Mouse (Mus musculus): ENCODE results near the gene Tmem206. TPM values are rescaled to one million over a fixed set of nuclear protein-coding genes. Genes with fewer than 3 reads are reported as not detected.

The Tmem206 gene
- polyA plus RNA-seq, 2 experiments, result 4.1 to 6.3 TPM

- Histone ChIP-seq H3K9me3 (ENCODE audit: control insufficient read depth, low read length) (no peaks in the 10 kb centered on the region), H3K4me2 (ENCODE audit: low read depth) (no peak overlapping the region), H3K27me3 (ENCODE audit: control insufficient read depth, insufficient read depth, low read length) (no peaks in the 10 kb centered on the region), H3K4me3 (ENCODE audit: insufficient read depth in 1 of 2, low read depth in 2 of 2, low read length in 2 of 2) (no peak overlapping the region), H3K36me3 (replicated peaks; ENCODE audit: control insufficient read depth, insufficient read depth, low read depth) (no peaks in the 10 kb centered on the region), H3K4me1 (replicated peaks; ENCODE audit: control insufficient read depth in 2 of 2, insufficient read depth in 2 of 2, low read length in 1 of 2) (no peaks in the 10 kb centered on the region), H3K9ac (replicated peaks) (no peak overlapping the region), H3K27ac (no peak overlapping the region)
- 52% methylated on average over 5 of the region's 5 CpGs for whole genome bisulfite sequencing (ENCODE audit: insufficient replicate concordance)
- no peak for TF ChIP-seq CTCF (IDR thresholded peaks at IDR 0.05; ENCODE audit: low read depth)
- no peak for TF ChIP-seq EP300 (IDR thresholded peaks at IDR 0.05; ENCODE audit: low read depth)
- no peak for ATAC-seq (ENCODE audit: insufficient read depth)
- DNase-seq (ENCODE audit: low read depth in 3 of 3, low spot score in 3 of 3), result no peak
Measured at GRCm38 (mm10) chr1:191334500-191334899, 8.8 kb downstream of the Tmem206 start.

GRCm38 (mm10) chr1:191339876-191340275 is 14.2 kb downstream of the Tmem206 start:
- ATAC-seq (ENCODE audit: insufficient read depth), result no peak
- Histone ChIP-seq H3K4me2 (ENCODE audit: low read depth) (no peak overlapping the region), H3K27ac (no peak overlapping the region), H3K4me1 (replicated peaks; ENCODE audit: control insufficient read depth in 2 of 2, insufficient read depth in 2 of 2, low read length in 1 of 2) (no peaks in the 10 kb centered on the region), H3K9me3 (ENCODE audit: control insufficient read depth, low read length) (no peaks in the 10 kb centered on the region), H3K4me3 (ENCODE audit: insufficient read depth in 1 of 2, low read depth in 2 of 2, low read length in 2 of 2) (no peak overlapping the region), H3K36me3 (replicated peaks; ENCODE audit: control insufficient read depth, insufficient read depth, low read depth) (no peaks in the 10 kb centered on the region; the same call in 1 of the 2 replicates), H3K27me3 (ENCODE audit: control insufficient read depth, insufficient read depth, low read length) (no peaks in the 10 kb centered on the region), H3K9ac (replicated peaks) (no peak overlapping the region)
- no peak for TF ChIP-seq EP300 (IDR thresholded peaks at IDR 0.05; ENCODE audit: low read depth)
- no peak for TF ChIP-seq CTCF (IDR thresholded peaks at IDR 0.05; ENCODE audit: low read depth)
- WGBS (ENCODE audit: insufficient replicate concordance), result 80% methylated on average over 2 of the region's 2 CpGs
- no peak for DNase-seq (ENCODE audit: low read depth in 3 of 3, low spot score in 3 of 3)

- no peaks in the 10 kb centered on the region for H3K9me3 ChIP-seq (ENCODE audit: control insufficient read depth, low read length)
- TF ChIP-seq EP300 (IDR thresholded peaks at IDR 0.05; ENCODE audit: low read depth), result no peak
- TF ChIP-seq CTCF (IDR thresholded peaks at IDR 0.05; ENCODE audit: low read depth), result no peak
- WGBS (ENCODE audit: insufficient replicate concordance), result 70% methylated on average over 4 of the region's 4 CpGs
- H3K4me3 ChIP-seq (ENCODE audit: insufficient read depth in 1 of 2, low read depth in 2 of 2, low read length in 2 of 2), result no peak overlapping the region
- H3K36me3 ChIP-seq (replicated peaks; ENCODE audit: control insufficient read depth, insufficient read depth, low read depth), result no peaks in the 10 kb centered on the region; the same call in 1 of the 2 replicates
- no peak for DNase-seq (ENCODE audit: low read depth in 3 of 3, low spot score in 3 of 3)
- H3K4me1 ChIP-seq (replicated peaks; ENCODE audit: control insufficient read depth in 2 of 2, insufficient read depth in 2 of 2, low read length in 1 of 2), result no peaks in the 10 kb centered on the region
- no peak overlapping the region for H3K4me2 ChIP-seq (ENCODE audit: low read depth)
- no peaks in the 10 kb centered on the region for H3K27me3 ChIP-seq (ENCODE audit: control insufficient read depth, insufficient read depth, low read length)
- no peak for ATAC-seq (ENCODE audit: insufficient read depth)
- H3K27ac ChIP-seq, result no peak overlapping the region
- H3K9ac ChIP-seq (replicated peaks), result no peak overlapping the region
Measured at GRCm38 (mm10) chr1:191340530-191340929, 14.8 kb downstream of the Tmem206 start.

- TF ChIP-seq EP300 (IDR thresholded peaks at IDR 0.05; ENCODE audit: low read depth) (no peak), CTCF (IDR thresholded peaks at IDR 0.05; ENCODE audit: low read depth) (no peak)
- WGBS (ENCODE audit: insufficient replicate concordance), result 91% methylated on average over 8 of the region's 8 CpGs
Measured at GRCm38 (mm10) chr1:191347602-191348001, 21.9 kb downstream of the Tmem206 start.

GRCm38 (mm10) chr1:191348592-191348991 is 22.9 kb downstream of the Tmem206 start:
- Histone ChIP-seq H3K27ac (no peak overlapping the region), H3K4me1 (replicated peaks; ENCODE audit: control insufficient read depth in 2 of 2, insufficient read depth in 2 of 2, low read length in 1 of 2) (peaks cover 0 to 5% of the 10 kb centered on the region in 2 experiments; a peak in 2 of 4 replicates), H3K4me2 (ENCODE audit: low read depth) (no peak overlapping the region), H3K27me3 (ENCODE audit: control insufficient read depth, insufficient read depth, low read length) (no peaks in the 10 kb centered on the region), H3K9me3 (ENCODE audit: control insufficient read depth, low read length) (no peaks in the 10 kb centered on the region), H3K36me3 (replicated peaks; ENCODE audit: control insufficient read depth, insufficient read depth, low read depth) (peaks cover 25% of the 10 kb centered on the region), H3K9ac (replicated peaks) (no peak overlapping the region), H3K4me3 (ENCODE audit: insufficient read depth in 1 of 2, low read depth in 2 of 2, low read length in 2 of 2) (no peak overlapping the region)
- ATAC-seq (ENCODE audit: insufficient read depth) (no peak), DNase-seq (ENCODE audit: low read depth in 3 of 3, low spot score in 3 of 3) (no peak)
- WGBS (ENCODE audit: insufficient replicate concordance), result 73% methylated on average over 2 of the region's 2 CpGs
- TF ChIP-seq CTCF (IDR thresholded peaks at IDR 0.05; ENCODE audit: low read depth) (no peak), EP300 (IDR thresholded peaks at IDR 0.05; ENCODE audit: low read depth) (no peak)

More at GRCm38 (mm10) chr1:191347602-191348001, 21.9 kb downstream of the Tmem206 start:
- ATAC-seq (ENCODE audit: insufficient read depth) (peak; percentile 19; the same call in 1 of the 2 replicates), DNase-seq (ENCODE audit: low read depth in 3 of 3, low spot score in 3 of 3) (no peak)
- H3K4me2 ChIP-seq (ENCODE audit: low read depth), result no peak overlapping the region
- H3K27ac ChIP-seq, result no peak overlapping the region
- H3K9me3 ChIP-seq (ENCODE audit: control insufficient read depth, low read length), result no peaks in the 10 kb centered on the region
- H3K9ac ChIP-seq (replicated peaks), result no peak overlapping the region
- H3K36me3 ChIP-seq (replicated peaks; ENCODE audit: control insufficient read depth, insufficient read depth, low read depth), result peaks cover 17% of the 10 kb centered on the region
- no peak overlapping the region for H3K4me3 ChIP-seq (ENCODE audit: insufficient read depth in 1 of 2, low read depth in 2 of 2, low read length in 2 of 2)
- no peaks in the 10 kb centered on the region for H3K27me3 ChIP-seq (ENCODE audit: control insufficient read depth, insufficient read depth, low read length)
- H3K4me1 ChIP-seq (replicated peaks; ENCODE audit: control insufficient read depth in 2 of 2, insufficient read depth in 2 of 2, low read length in 1 of 2), result peaks cover 0 to 5% of the 10 kb centered on the region in 2 experiments; a peak in 2 of 4 replicates

Measured in liver, embryonic 14.5 days (tissue).